Mouse (Mus musculus) hindbrain, embryonic 14.5 days (tissue): ENCODE results near the gene Nt5c1a. TPM values are rescaled to one million over a fixed set of nuclear protein-coding genes. Genes with fewer than 3 reads are reported as not detected.
A peak's percentile ranks its signal among the peaks of the same experiment; 100 is the strongest.

Source experiments
- ATAC-seq: fragments of 200-750 bp; cut with Nextera tagmentation; 2 replicates; pipeline ENCODE4 v1.8.0; 2017; ENCODE audit warnings: moderate number of reproducible peaks, mild to moderate bottlenecking, moderate TSS enrichment, moderate library complexity; ENCODE audit not compliant: low FRiP score
- DNase-seq: peaks from one replicate; pipeline ENCODE4 v3.0.0-alpha.2; 2015; ENCODE audit warnings: low spot score
- H3K27ac ChIP-seq: fragments of 300-500 bp; sonication (generic); 2 replicates; pipeline ENCODE4 v1.5.1; 2014; ENCODE audit warnings: mild to moderate bottlenecking, moderate library complexity
- H3K27me3 ChIP-seq: fragments of 300-500 bp; sonication (generic); 2 replicates; pipeline ENCODE4 v1.6.1; 2014; ENCODE audit warnings: mild to moderate bottlenecking, low read length, mixed read lengths; ENCODE audit not compliant: control insufficient read depth, insufficient read depth
- H3K36me3 ChIP-seq: fragments of 300-500 bp; sonication (generic); replicated peaks from 2 replicates; pipeline ENCODE4 v1.6.1; 2014; ENCODE audit not compliant: control insufficient read depth, insufficient read depth
- H3K4me1 ChIP-seq: fragments of 300-500 bp; sonication (generic); replicated peaks from 2 replicates; pipeline ENCODE4 v1.6.1; 2014; ENCODE audit warnings: antibody characterized with exemption, low read length, mixed read lengths; ENCODE audit not compliant: control insufficient read depth, insufficient read depth
- H3K4me2 ChIP-seq: fragments of 300-500 bp; sonication (generic); replicated peaks from 2 replicates; pipeline ENCODE4 v1.6.1; 2014; ENCODE audit warnings: mild to moderate bottlenecking, moderate library complexity
- H3K4me3 ChIP-seq: fragments of 300-500 bp; sonication (generic); replicated peaks from 2 replicates; pipeline ENCODE4 v1.5.1; 2014; ENCODE audit warnings: mild to moderate bottlenecking, low read length
- H3K9ac ChIP-seq: fragments of 300-500 bp; sonication (generic); 2 replicates; pipeline ENCODE4 v1.6.1; 2014
- H3K9me3 ChIP-seq: fragments of 300-500 bp; sonication (generic); 2 replicates; pipeline ENCODE4 v1.6.1; 2016; ENCODE audit warnings: low read length; ENCODE audit not compliant: control insufficient read depth
- WGBS: fragments of 180-500 bp; shearing (Covaris S2); extraction: QIAGEN DNeasy Blood & Tissue Kit; methylation state at CpG from one replicate; pipeline ENCODE4 v1.1.7; 2014; 5-methylcytosine and 5-hydroxymethylcytosine counted together
- polyA plus RNA-seq: library from polyadenylated mRNA; unstranded; fragments of >200 nt; fragmentation: Nextera tagmentation; extraction: Ambion mirVana; gene quantifications from 2 replicates; pipeline ENCODE4 v1.2.1, GENCODE M21; 2014

Nt5c1a gene
- polyA plus RNA-seq, 1 experiment from 2014 or later, result not detected

- WGBS, result 23% methylated on average over 5 of the region's 5 CpGs
- 0 out of 2 replicates have a peak, but pooled peaks cover 6% of the 10 kb centered on the region for H3K4me1 ChIP-seq
Measured at GRCm38 (mm10) chr4:123254617-123255016, 53.3 kb downstream of the Nt5c1a start.

GRCm38 (mm10) chr4:123260071-123260746 is 58.9 kb downstream of the Nt5c1a start:
- no peak for ATAC-seq
- Histone ChIP-seq H3K4me1 (0 out of 2 replicates have a peak, but pooled peaks cover 3% of the 10 kb centered on the region), H3K9ac (no peak overlapping the region), H3K36me3 (no peaks in the 10 kb centered on the region), H3K9me3 (no peaks in the 10 kb centered on the region), H3K27ac (no peak overlapping the region), H3K4me3 (no peak overlapping the region), H3K4me2 (no peak overlapping the region), H3K27me3 (no peaks in the 10 kb centered on the region)
- 34% methylated on average over 8 of the region's 8 CpGs for WGBS
- no peak for DNase-seq

More at GRCm38 (mm10) chr4:123254617-123255016, 53.3 kb downstream of the Nt5c1a start:
- Histone ChIP-seq H3K9me3 (no peaks in the 10 kb centered on the region), H3K27me3 (no peaks in the 10 kb centered on the region), H3K4me3 (no peak overlapping the region), H3K9ac (no peak overlapping the region), H3K4me2 (no peak overlapping the region), H3K36me3 (no peaks in the 10 kb centered on the region), H3K27ac (no peak overlapping the region)
- ATAC-seq, result peak; percentile 60; the same call in 1 of the 2 replicates
- peak; percentile 85 for DNase-seq

GRCm38 (mm10) chr4:123261721-123262401 is 60.6 kb downstream of the Nt5c1a start, which contains the start of gene Pabpc4:
Gene Pabpc4, plus strand, starts transcription at chr4:123262351.
- ATAC-seq, result no peak
- WGBS, result 79% methylated on average over 5 of the region's 5 CpGs
- no peak within 1 kb of the TSS for H3K4me3 ChIP-seq
- no peak within 1 kb of the TSS for H3K9ac ChIP-seq
- no peak for DNase-seq
- no peaks in the 10 kb centered on the region for H3K27me3 ChIP-seq
- H3K4me2 ChIP-seq, result no peak within 1 kb of the TSS
- no peaks in the 10 kb centered on the region for H3K9me3 ChIP-seq
- H3K36me3 ChIP-seq, result no peaks in the 10 kb centered on the region
- 0 out of 2 replicates have a peak, but pooled peaks cover 3% of the 10 kb centered on the region for H3K4me1 ChIP-seq
- no peak within 1 kb of the TSS for H3K27ac ChIP-seq

Other genes with a start within 250 kb of the Nt5c1a start
- gene Mfsd2a, start 240.3 kb upstream of the Nt5c1a start, polyA plus RNA-seq, result 27.9 and 28.3 TPM in 2 replicates
- gene Mycl, start 205.9 kb upstream of the Nt5c1a start, polyA plus RNA-seq, result 68.7 and 71.9 TPM in 2 replicates
- gene Trit1, start 184.9 kb upstream of the Nt5c1a start, polyA plus RNA-seq, result 19.8 and 24.6 TPM in 2 replicates
- 0.42 and 0.59 TPM in 2 replicates for gene Bmp8b, start 96.3 kb upstream of the Nt5c1a start, polyA plus RNA-seq
- gene Oxct2b, start 85.2 kb upstream of the Nt5c1a start, polyA plus RNA-seq, result 0.65 and 1.1 TPM in 2 replicates
- 50.2 and 54.9 TPM in 2 replicates for gene Ppie, start 61.6 kb upstream of the Nt5c1a start, polyA plus RNA-seq
- 34.0 and 52.6 TPM in 2 replicates for gene Hpcal4, start 18.3 kb upstream of the Nt5c1a start, polyA plus RNA-seq
- 6.8 and 8.2 TPM in 2 replicates for gene Heyl, start 32.1 kb downstream of the Nt5c1a start, polyA plus RNA-seq
- 32.9 and 33.6 TPM in 2 replicates for gene Pabpc4, start 60.8 kb downstream of the Nt5c1a start, polyA plus RNA-seq
- 0.15 TPM in 1 of 2 replicates, not detected in the other for gene Oxct2a, start 122.1 kb downstream of the Nt5c1a start, polyA plus RNA-seq
- 0.25 and 0.34 TPM in 2 replicates for gene Bmp8a, start 141.7 kb downstream of the Nt5c1a start, polyA plus RNA-seq